Mouse (Mus musculus): ENCODE results near the gene Eva1b. TPM values are rescaled to one million over a fixed set of nuclear protein-coding genes. Genes with fewer than 3 reads are reported as not detected.

Eva1b gene
- polyA plus RNA-seq, 1 experiment from 2014 or later: 98.5 TPM

GRCm38 (mm10) chr4:126149798-126150197, 2.3 kb downstream of the Eva1b start:
- WGBS: 8% methylated on average over 10 of the region's 10 CpGs
- peak overlapping the region; percentile 99 for H3K27ac ChIP-seq
- peaks cover 78% of the 10 kb centered on the region for H3K4me1 ChIP-seq
- H3K4me2 ChIP-seq: peak overlapping the region; percentile 74
- H3K9ac ChIP-seq: peak overlapping the region; percentile 75
- ATAC-seq (replicated peaks; ENCODE audit: low FRiP score): peak; percentile 1; the same call in 1 of the 2 replicates
- peaks cover 31% of the 10 kb centered on the region for H3K36me3 ChIP-seq
- peak overlapping the region; percentile 65 for H3K4me3 ChIP-seq (replicated peaks)
- H3K27me3 ChIP-seq: no peaks in the 10 kb centered on the region
- no peaks in the 10 kb centered on the region for H3K9me3 ChIP-seq (replicated peaks)

DNA sequence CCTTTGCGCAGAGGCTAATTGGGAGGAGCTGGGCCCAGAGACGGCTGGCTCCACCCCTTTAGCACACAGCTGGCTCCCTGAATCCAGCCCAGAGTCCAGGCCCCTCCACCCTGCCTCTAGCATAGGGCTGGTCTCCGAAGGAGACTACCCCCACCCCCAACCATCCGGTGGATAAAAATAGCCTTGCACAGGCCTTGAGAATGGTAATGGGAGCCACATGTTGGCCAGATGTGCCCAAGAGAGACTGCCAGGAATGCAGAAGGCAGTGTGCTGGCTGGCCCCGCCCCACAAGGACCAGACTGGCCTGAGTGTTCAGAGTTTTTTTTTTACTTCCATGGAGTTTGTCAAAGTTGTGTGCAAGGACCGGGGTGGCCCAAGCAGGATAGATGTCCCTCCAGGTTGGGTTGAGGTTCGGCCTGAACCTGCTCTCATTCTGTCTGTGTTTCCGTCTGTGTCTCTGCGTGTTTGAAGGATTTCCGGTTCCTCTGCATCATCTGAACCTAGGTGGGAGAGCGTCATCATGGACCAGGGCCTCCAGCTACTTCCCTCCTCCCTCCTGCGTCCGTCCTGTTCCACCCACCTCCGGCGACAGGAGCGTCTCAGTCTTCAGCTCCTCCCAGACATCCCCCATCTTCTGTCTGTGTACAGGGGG, 2.9 kb downstream of the Eva1b start:
- H3K9me3 ChIP-seq (replicated peaks): no peaks in the 10 kb centered on the region
- H3K4me3 ChIP-seq (replicated peaks): peak overlapping the region; percentile 65
- H3K4me2 ChIP-seq: peak overlapping the region; percentile 74
- no peaks in the 10 kb centered on the region for H3K27me3 ChIP-seq
- H3K4me1 ChIP-seq: peaks cover 80% of the 10 kb centered on the region
- H3K36me3 ChIP-seq: peaks cover 31% of the 10 kb centered on the region
- 21% methylated on average over 16 of the region's 16 CpGs for WGBS
- H3K9ac ChIP-seq: no peak overlapping the region
- peak; percentile 57 for ATAC-seq (replicated peaks; ENCODE audit: low FRiP score)
- H3K27ac ChIP-seq: peak overlapping the region; percentile 99

GRCm38 (mm10) chr4:126150949-126151320, 3.4 kb downstream of the Eva1b start:
- H3K4me2 ChIP-seq: peak overlapping the region; percentile 74
- H3K9me3 ChIP-seq (replicated peaks): no peaks in the 10 kb centered on the region
- peaks cover 80% of the 10 kb centered on the region for H3K4me1 ChIP-seq
- 35% methylated on average over 6 of the region's 6 CpGs for WGBS
- H3K4me3 ChIP-seq (replicated peaks): peak overlapping the region; percentile 65
- H3K27ac ChIP-seq: peak overlapping the region; percentile 99
- no peak overlapping the region for H3K9ac ChIP-seq
- H3K36me3 ChIP-seq: peaks cover 31% of the 10 kb centered on the region
- ATAC-seq (replicated peaks; ENCODE audit: low FRiP score): no peak
- no peaks in the 10 kb centered on the region for H3K27me3 ChIP-seq

DNA sequence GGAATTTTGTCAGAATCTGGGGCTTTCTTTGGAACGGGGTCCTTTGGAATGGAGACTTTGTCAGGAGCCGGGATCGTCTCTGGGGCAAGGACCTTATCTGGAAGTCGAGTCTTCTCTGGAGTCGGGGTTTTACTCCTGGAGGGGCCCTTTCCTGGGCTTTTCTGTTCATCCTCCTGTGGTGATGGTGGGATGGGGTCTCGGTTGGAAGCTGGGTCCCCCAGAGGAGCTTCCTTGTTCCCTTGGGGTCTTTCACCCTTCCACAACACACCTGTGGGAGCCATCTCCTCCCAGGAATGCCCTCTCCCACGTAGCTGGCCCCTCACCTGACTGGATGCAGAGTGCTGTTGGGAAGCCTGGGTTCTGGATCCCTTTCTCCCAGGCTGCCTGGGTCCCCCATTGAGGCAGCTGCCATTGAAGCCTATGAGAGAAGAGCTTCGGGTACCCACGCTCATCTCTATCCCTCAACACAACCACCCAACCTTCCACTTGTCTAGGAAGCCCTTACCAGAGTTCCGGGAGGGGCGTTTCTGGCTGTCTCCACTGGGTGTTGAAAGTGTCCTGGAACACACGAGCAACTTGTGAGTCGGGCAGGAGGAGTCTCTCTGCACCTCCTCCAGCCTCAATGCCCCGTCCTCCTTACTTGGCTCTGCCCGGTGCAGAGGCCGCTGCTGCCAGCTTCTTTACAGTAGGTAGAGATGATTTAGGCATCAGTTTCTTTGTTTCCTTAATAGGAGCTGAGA, 4.3 kb downstream of the Eva1b start:
- Histone ChIP-seq H3K27ac (0 out of 2 replicates have a peak overlapping the region, but pooled peaks have one; percentile 99), H3K27me3 (no peaks in the 10 kb centered on the region), H3K36me3 (peaks cover 31% of the 10 kb centered on the region), H3K9ac (no peak overlapping the region), H3K4me1 (peaks cover 79% of the 10 kb centered on the region), H3K4me2 (peak overlapping the region; percentile 74; the same call in 1 of the 2 replicates), H3K9me3 (replicated peaks) (no peaks in the 10 kb centered on the region), H3K4me3 (replicated peaks) (0 out of 2 replicates have a peak overlapping the region, but pooled peaks have one; percentile 65)
- no peak for ATAC-seq (replicated peaks; ENCODE audit: low FRiP score)
- 84% methylated on average over 16 of the region's 16 CpGs for WGBS

- no peaks in the 10 kb centered on the region for H3K9me3 ChIP-seq (replicated peaks)
- peak overlapping the region; percentile 27; the same call in 1 of the 2 replicates for H3K27ac ChIP-seq
- H3K36me3 ChIP-seq: peaks cover 31% of the 10 kb centered on the region
- WGBS: 63% methylated on average over 14 of the region's 14 CpGs
- H3K27me3 ChIP-seq: no peaks in the 10 kb centered on the region
- H3K4me3 ChIP-seq (replicated peaks): no peak overlapping the region
- no peak overlapping the region for H3K9ac ChIP-seq
- ATAC-seq (replicated peaks; ENCODE audit: low FRiP score): no peak
- H3K4me2 ChIP-seq: no peak overlapping the region
- H3K4me1 ChIP-seq: peaks cover 69% of the 10 kb centered on the region
Measured at GRCm38 (mm10) chr4:126152864-126153263, 5.3 kb downstream of the Eva1b start.

- ATAC-seq (replicated peaks; ENCODE audit: low FRiP score): no peak
- no peaks in the 10 kb centered on the region for H3K9me3 ChIP-seq (replicated peaks)
- H3K4me3 ChIP-seq (replicated peaks): no peak overlapping the region
- H3K36me3 ChIP-seq: peaks cover 26% of the 10 kb centered on the region
- H3K9ac ChIP-seq: no peak overlapping the region
- H3K4me2 ChIP-seq: no peak overlapping the region
- H3K27me3 ChIP-seq: no peaks in the 10 kb centered on the region
- H3K27ac ChIP-seq: peak overlapping the region; percentile 92
- 23% methylated on average over 4 of the region's 4 CpGs for WGBS
- H3K4me1 ChIP-seq: peaks cover 54% of the 10 kb centered on the region
Measured at GRCm38 (mm10) chr4:126155183-126155582, 7.6 kb downstream of the Eva1b start.

DNA sequence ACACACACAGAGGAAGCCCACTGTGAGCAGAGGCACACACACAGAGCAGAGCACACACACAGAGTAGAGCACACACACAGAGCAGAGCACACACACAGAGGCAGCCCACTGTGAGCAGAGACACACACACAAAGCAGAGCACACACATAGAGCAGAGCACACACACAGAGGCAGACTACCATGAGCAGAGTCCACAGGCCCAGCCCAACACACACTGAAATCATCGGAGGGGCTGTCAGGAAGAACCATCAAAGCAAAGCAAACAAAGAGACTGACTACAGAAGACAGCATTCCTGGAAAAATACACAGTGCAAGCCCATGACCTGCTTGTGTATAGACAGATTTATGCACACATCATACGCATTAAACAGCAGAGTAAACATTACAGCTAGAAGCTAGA, 8.3 kb downstream of the Eva1b start:
- Histone ChIP-seq H3K9me3 (replicated peaks) (no peaks in the 10 kb centered on the region), H3K4me3 (replicated peaks) (no peak overlapping the region), H3K27me3 (no peaks in the 10 kb centered on the region), H3K4me1 (peaks cover 49% of the 10 kb centered on the region), H3K9ac (no peak overlapping the region), H3K27ac (peak overlapping the region; percentile 92), H3K4me2 (no peak overlapping the region), H3K36me3 (peaks cover 25% of the 10 kb centered on the region)
- WGBS: 22% methylated on average over 2 of the region's 2 CpGs
- ATAC-seq (replicated peaks; ENCODE audit: low FRiP score): peak; percentile 66

GRCm38 (mm10) chr4:126156617-126157016, 9.1 kb downstream of the Eva1b start:
- H3K9ac ChIP-seq: no peak overlapping the region
- no peaks in the 10 kb centered on the region for H3K9me3 ChIP-seq (replicated peaks)
- no peak overlapping the region for H3K4me3 ChIP-seq (replicated peaks)
- peak overlapping the region; percentile 92 for H3K27ac ChIP-seq
- H3K27me3 ChIP-seq: no peaks in the 10 kb centered on the region
- H3K36me3 ChIP-seq: peaks cover 18% of the 10 kb centered on the region
- WGBS: 58% methylated on average over 5 of the region's 5 CpGs
- peaks cover 46% of the 10 kb centered on the region for H3K4me1 ChIP-seq
- H3K4me2 ChIP-seq: no peak overlapping the region
- ATAC-seq (replicated peaks; ENCODE audit: low FRiP score): no peak

- no peak for ATAC-seq (replicated peaks; ENCODE audit: low FRiP score)
- 94% methylated on average over 6 of the region's 6 CpGs for WGBS
- no peak overlapping the region for H3K4me2 ChIP-seq
- no peaks in the 10 kb centered on the region for H3K9me3 ChIP-seq (replicated peaks)
- H3K4me3 ChIP-seq (replicated peaks): no peak overlapping the region
- H3K36me3 ChIP-seq: peaks cover 10% of the 10 kb centered on the region
- H3K27ac ChIP-seq: no peak overlapping the region
- no peaks in the 10 kb centered on the region for H3K27me3 ChIP-seq
- H3K9ac ChIP-seq: no peak overlapping the region
- H3K4me1 ChIP-seq: peaks cover 49% of the 10 kb centered on the region
Measured at GRCm38 (mm10) chr4:126157562-126157961, 10.0 kb downstream of the Eva1b start.

GRCm38 (mm10) chr4:126159455-126159854, 11.9 kb downstream of the Eva1b start:
- Histone ChIP-seq H3K9me3 (replicated peaks) (no peaks in the 10 kb centered on the region), H3K4me2 (no peak overlapping the region), H3K27ac (no peak overlapping the region), H3K36me3 (no peaks in the 10 kb centered on the region), H3K4me1 (peaks cover 56% of the 10 kb centered on the region), H3K27me3 (no peaks in the 10 kb centered on the region), H3K9ac (no peak overlapping the region), H3K4me3 (replicated peaks) (no peak overlapping the region)
- no peak for ATAC-seq (replicated peaks; ENCODE audit: low FRiP score)
- 74% methylated on average over 8 of the region's 8 CpGs for WGBS

- no peak for ATAC-seq (replicated peaks; ENCODE audit: low FRiP score)
- Histone ChIP-seq H3K9me3 (replicated peaks) (no peaks in the 10 kb centered on the region), H3K4me2 (no peak overlapping the region), H3K4me3 (replicated peaks) (no peak overlapping the region), H3K9ac (no peak overlapping the region), H3K36me3 (peaks cover 7% of the 10 kb centered on the region), H3K27ac (no peak overlapping the region), H3K4me1 (peaks cover 41% of the 10 kb centered on the region), H3K27me3 (no peaks in the 10 kb centered on the region)
- 82% methylated on average over 8 of the region's 8 CpGs for WGBS
Measured at GRCm38 (mm10) chr4:126160981-126161380, 13.4 kb downstream of the Eva1b start.

DNA sequence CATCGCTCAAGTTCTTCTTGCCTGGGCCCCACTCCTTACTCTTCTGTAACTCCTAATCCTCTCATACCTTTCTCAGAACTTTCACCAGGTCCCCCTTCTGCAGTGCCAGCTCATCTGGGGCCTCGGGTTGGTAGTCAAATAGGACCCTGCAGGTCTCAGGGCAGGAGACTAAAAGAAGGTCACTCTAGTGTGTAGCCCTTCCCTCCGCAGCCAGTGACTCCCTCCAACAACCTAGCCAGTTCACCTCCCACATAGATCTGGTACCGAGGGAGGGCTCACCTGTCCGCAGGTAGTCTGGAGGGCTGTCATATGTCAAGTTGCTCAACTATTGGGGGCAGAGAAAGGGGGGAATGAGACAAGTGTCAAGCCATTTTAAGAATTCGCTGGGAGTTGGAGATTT, 13.9 kb downstream of the Eva1b start:
- no peak for ATAC-seq (replicated peaks; ENCODE audit: low FRiP score)
- Histone ChIP-seq H3K4me3 (replicated peaks) (no peak overlapping the region), H3K27me3 (no peaks in the 10 kb centered on the region), H3K4me2 (peak overlapping the region; percentile 97), H3K36me3 (peaks cover 12% of the 10 kb centered on the region), H3K9me3 (replicated peaks) (no peaks in the 10 kb centered on the region), H3K9ac (no peak overlapping the region), H3K27ac (no peak overlapping the region), H3K4me1 (peaks cover 36% of the 10 kb centered on the region)
- 83% methylated on average over 6 of the region's 6 CpGs for WGBS
